Mouse (Mus musculus) bone marrow, adult 2 months (tissue): ENCODE results near the gene Gm47429.
"Not testable (repeated sequence)": the region's sequence is repeated elsewhere in the genome, so short reads cannot be mapped to it uniquely, and the experiment has no call there.

ENCODE experiments used
- CTCF ChIP-seq: fragments of 200-500 bp; IDR thresholded peaks from 2 replicates; pipeline ENCODE4 v1.5.1; 2011; ENCODE audit warnings: low read length, control low read depth; ENCODE audit not compliant: control insufficient read depth, insufficient read depth
- POLR2A ChIP-seq: fragments of 200-500 bp; IDR thresholded peaks from 2 replicates; pipeline ENCODE4 v1.6.1; 2011; ENCODE audit warnings: low read depth, mild to moderate bottlenecking, control low read depth, low read length, borderline replicate concordance; ENCODE audit not compliant: control insufficient read depth

DNA sequence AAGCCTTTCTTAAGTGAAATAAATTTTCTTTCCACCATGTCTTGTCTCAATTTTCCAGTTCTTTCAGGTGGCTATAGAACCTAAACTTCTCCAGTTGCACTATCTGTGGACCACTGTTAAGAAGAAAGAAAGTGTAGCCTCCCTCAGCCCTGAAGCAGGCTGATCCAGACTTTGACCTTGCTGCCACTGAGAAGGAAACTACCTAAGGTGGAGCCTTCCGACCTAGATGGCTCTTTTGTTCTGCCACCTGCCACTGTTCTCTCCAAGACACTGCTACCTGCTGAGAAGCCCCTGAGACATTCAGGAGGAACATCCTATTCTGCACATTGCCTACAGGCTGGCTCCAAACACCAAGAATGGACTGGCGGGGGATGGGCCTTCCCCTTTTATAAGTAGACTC lies 16.7 kb upstream of the Gm47429 start:
- TF ChIP-seq CTCF, POLR2A: not testable (repeated sequence)
